Mouse (Mus musculus): ENCODE results near the gene Hpse.

Hpse gene

DNA sequence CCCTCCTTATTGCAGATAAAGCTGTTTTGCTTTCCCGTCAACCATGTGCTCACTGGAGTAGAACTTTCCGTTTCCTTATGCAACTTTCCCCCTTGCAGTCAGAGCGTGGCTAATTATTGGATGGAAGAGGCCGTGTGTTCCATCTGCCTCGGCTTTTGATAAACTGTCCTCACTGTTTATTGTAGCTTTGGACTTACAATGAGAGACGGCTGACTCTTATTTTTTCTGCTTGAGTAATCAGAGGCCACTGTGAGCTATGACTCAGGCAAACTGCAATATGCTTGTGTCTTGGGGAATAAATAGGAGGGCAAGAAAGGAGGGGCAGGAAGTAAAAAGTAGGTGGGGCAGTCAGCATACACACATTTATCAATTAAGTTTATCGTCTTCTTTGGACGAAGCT lies 12.8 kb downstream of the Hpse start:
- ChIA-PET CTCF (interaction anchor here in 3 of 4 experiments (0.6 to 2.8 kb wide), 3 partner anchors 9 to 93 kb away, joined by 4 to 9 read pairs (median 4); no protein-coding TSS in a partner anchor), POLR2A (interaction anchor here in 2 of 4 experiments (0.5 to 0.9 kb wide), 3 partner anchors 10 to 32 kb away, joined by 3 to 4 read pairs (median 3); partner anchors contain the start of gene Coq2 (in 1 of the 2))

DNA sequence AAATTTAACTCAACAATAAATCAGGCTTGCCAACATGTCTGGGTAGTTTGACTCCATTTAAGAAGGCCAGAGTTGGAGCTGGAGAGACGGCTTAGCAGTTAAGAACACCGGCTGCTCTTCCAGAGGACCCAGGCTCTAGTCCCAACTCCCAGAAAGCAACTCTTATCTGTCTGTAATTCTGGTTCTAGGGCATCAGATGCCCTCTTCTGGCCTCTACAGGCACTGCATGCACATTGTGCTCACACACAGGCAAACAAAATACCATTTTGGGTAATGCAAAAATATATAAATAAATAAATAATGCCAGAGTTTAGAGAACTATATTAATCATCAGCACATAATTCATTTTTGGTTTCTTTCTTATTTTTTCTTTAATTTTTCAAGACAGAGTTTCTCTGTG lies 15.2 kb downstream of the Hpse start:
- POLR2A ChIA-PET = interaction anchor here in 1 of 4 experiments (1.7 kb wide), 1 partner anchor 29 kb away, joined by 4 read pairs; the partner anchor contains the start of gene Coq2
- CTCF ChIA-PET = interaction anchor here (1.1 to 4.1 kb wide), 5 partner anchors 19 to 29 kb away, joined by 4 to 21 read pairs (median 8); partner anchors contain the start of gene Coq2 (in 4 of the 4)

GRCm38 (mm10) chr5:100702325-100702724 lies 17.2 kb downstream of the Hpse start:
- CTCF ChIA-PET = interaction anchor here (0.6 to 4.1 kb wide), 6 partner anchors 17 to 40 kb away, joined by 3 to 21 read pairs (median 4); partner anchors contain the start of gene Coq2 (in 3 of the 4)
- POLR2A ChIA-PET = interaction anchor here in 3 of 4 experiments (0.5 to 2.0 kb wide), 5 partner anchors 12 to 238 kb away, joined by 3 to 5 read pairs (median 3); partner anchors contain the start of gene Coq2 (in 2 of the 3)

GRCm38 (mm10) chr5:100700861-100701620 lies 18.5 kb downstream of the Hpse start:
- POLR2A ChIA-PET = interaction anchor here in 3 of 4 experiments (0.6 to 1.5 kb wide), 12 partner anchors 9 to 731 kb away, joined by 3 to 13 read pairs (median 3); partner anchors contain the start of gene Coq2 (in 1 of the 3)
- CTCF ChIA-PET = interaction anchor here in 3 of 4 experiments (0.5 to 1.4 kb wide), 8 partner anchors 9 to 216 kb away, joined by 3 to 6 read pairs (median 4); partner anchors contain the start of gene Coq2 (in 2 of the 3)

DNA sequence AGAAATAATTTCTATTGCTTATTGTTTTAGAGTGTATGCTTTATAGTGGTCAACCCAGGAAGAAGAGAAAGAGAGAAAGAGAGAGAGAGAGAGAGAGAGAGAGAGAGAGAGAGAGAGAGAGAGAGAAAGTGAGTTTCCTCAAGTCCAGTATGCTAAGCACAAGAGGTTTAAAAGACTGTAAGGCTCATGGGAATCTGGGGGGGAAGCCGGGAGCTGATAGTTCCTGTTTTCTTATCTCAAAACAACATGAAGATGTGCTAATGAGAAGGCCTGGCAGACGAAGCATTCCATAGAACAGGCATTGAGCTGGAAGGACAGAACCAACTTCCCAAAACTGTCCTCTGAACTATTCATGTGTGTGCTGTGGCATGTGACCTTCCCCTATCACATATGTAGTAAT lies 21.6 kb downstream of the Hpse start:
- ChIA-PET CTCF (interaction anchor here in 2 of 4 experiments (0.5 to 1.8 kb wide), 2 partner anchors 12 to 19 kb away, joined by 3 to 4 read pairs; no protein-coding TSS in a partner anchor), POLR2A (no interaction called here)

DNA sequence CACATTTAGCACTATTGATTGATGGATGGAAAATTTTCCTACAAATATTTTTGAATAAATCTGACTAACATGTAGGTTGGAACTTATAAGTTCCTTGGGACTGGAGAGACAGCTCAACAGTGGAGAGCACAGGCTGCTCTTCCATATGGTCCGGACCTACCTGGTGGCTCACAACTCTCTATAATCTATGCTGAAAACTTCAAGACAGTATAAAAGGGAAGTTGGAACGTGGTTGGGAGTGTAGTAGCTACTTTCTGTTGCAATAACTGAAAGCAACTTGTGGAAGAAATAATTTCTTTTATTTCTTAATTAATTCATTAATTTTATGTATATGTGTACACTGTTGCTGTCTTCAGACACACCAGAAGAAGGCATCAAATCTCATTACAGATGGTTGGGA lies 22.1 kb downstream of the Hpse start:
- CTCF ChIA-PET = interaction anchor here in 1 of 4 experiments (1.8 kb wide), 1 partner anchor 12 kb away, joined by 4 read pairs; no protein-coding TSS in a partner anchor
- POLR2A ChIA-PET = interaction anchor here in 2 of 4 experiments (0.6 to 1.0 kb wide), 3 partner anchors 22 to 227 kb away, joined by 3 read pairs; partner anchors contain the start of genes Cops4 (in 1 of the 2) and Coq2 (in 1 of the 2)

- ChIA-PET POLR2A (interaction anchor here in 3 of 4 experiments (0.6 to 1.4 kb wide), 5 partner anchors 11 to 168 kb away, joined by 3 to 6 read pairs (median 4); partner anchors contain the start of genes Coq2 (in 2 of the 3), Cops4 (in 1 of the 3) and Plac8 (in 1 of the 3)), CTCF (interaction anchor here (0.6 to 1.5 kb wide), 22 partner anchors 9 to 1459 kb away, joined by 3 to 18 read pairs (median 4); partner anchors contain the start of gene Coq2 (in 4 of the 4))
These were observed 33.9 kb downstream of the Hpse start for GRCm38 (mm10) chr5:100685631-100686030.

DNA sequence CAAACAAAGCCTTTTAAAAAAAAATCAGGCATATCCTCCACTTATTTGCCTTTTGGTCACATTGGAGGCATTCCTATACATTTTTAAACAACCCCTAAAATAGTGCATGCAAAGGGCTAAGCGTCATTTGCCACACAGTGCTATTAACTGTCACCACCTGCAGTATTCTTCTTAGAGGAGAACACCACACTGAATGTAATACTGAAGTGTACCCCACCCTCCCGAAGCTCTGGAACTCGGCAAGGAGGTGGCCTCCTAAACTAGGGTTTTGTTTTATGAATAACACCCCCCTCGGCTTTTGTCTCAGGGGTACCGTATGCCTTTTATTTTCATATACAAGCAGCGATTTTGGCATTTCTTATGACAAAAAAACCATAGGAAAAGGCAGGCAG lies 39.0 kb downstream of the Hpse start:
- ChIA-PET POLR2A (interaction anchor here in 3 of 4 experiments (0.7 to 2.1 kb wide), 12 partner anchors 9 to 642 kb away, joined by 3 to 13 read pairs (median 4); partner anchors contain the start of genes Helq (in 1 of the 3) and Mrps18c (in 1 of the 3)), CTCF (interaction anchor here in 2 of 4 experiments (1.0 to 1.3 kb wide), 4 partner anchors 10 to 235 kb away, joined by 3 to 4 read pairs (median 4); partner anchors contain the start of gene Gpat3 (in 1 of the 2))

GRCm38 (mm10) chr5:100679911-100680541 lies 39.5 kb downstream of the Hpse start:
- CTCF ChIA-PET = interaction anchor here in 2 of 4 experiments (1.0 to 1.3 kb wide), 4 partner anchors 9 to 235 kb away, joined by 3 to 4 read pairs (median 4); partner anchors contain the start of gene Gpat3 (in 1 of the 2)
- POLR2A ChIA-PET = interaction anchor here in 3 of 4 experiments (0.7 to 2.1 kb wide), 16 partner anchors 9 to 641 kb away, joined by 3 to 13 read pairs (median 4); partner anchors contain the start of genes Helq (in 1 of the 3) and Mrps18c (in 1 of the 3)

DNA sequence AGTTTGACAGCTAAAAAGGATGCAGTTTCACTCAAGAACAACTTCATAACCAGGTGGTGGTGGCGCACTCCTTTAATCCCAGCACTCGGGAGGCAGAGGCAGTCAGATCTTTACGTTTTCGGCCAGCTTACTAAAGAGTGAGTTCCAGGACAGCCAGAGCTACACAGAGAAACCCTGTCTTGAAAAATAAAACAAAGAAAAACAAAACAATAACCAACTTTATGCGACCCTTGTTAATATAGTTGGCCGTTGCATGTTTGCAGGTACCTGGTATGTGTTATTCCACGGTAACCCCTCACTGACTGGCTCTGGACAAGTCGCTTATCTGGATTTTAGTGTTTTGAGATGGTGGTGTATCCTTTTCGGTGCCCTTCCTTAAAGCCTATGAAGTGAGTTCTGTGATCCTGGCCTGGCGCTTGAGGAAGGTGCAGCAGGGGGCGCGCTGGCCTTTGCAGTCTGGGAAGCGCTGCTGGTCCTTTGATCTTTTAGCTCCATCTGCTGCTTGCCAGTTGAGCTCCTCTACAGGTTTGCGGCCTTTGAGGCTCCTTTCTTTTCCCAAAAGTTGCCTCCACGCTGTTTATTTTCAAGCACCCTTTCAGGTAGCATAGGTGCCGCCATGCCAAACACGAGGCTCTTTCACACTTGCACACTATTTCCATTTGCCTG lies 44.7 kb downstream of the Hpse start, which contains the start of gene Coq2:
Gene Coq2, minus strand, starts transcription at position 430 of the 666 bp plus-strand sequence.
- CTCF ChIA-PET = interaction anchor here (0.5 to 2.2 kb wide), 38 partner anchors 9 to 625 kb away, joined by 3 to 21 read pairs (median 4); partner anchors contain the start of gene Cops4 (in 1 of the 4)
- POLR2A ChIA-PET = interaction anchor here in 3 of 4 experiments (0.5 to 2.4 kb wide), 32 partner anchors 10 to 1399 kb away, joined by 3 to 9 read pairs (median 3); partner anchors contain the start of genes Cops4 (in 3 of the 3), Helq (in 1 of the 3) and Mrps18c (in 1 of the 3)

DNA sequence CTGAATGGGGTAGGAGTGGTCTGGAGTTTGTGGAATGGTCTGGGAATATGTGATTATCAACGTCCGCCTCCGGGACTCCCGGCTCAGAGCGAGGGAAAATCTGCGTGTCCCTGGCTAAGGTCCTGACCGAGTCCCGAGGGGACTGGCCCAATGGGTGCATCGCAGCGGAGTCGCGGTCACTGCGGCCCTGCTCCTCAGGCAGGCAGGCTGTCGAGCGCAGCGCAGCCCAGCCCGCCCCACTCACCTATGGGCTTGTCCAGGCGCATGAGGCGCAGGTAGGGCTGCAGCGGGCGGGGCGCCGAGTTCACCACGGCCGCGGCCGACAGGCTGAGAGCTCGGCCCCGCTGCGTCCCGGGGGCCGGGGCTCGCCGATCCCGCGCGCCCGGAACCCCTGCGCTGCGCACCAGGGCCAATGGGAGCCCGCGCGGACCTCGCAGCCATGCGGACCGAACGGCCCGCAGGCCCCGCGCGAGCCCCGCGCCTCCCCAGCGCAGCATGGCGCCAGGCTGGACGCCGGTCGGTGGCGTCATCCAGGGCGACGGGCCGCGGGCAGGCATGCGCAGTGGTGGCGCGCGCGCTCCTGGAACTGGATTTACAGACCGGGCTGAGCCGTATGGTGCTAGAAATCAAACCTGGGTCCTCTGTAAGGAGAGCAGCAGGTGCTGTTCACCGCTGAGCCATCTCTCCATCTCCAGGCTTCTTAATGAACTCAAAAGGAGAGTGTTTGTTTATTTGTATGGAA lies 45.6 kb downstream of the Hpse start:
- CTCF ChIA-PET = interaction anchor here (1.3 to 2.2 kb wide), 10 partner anchors 12 to 239 kb away, joined by 3 to 21 read pairs (median 8); no protein-coding TSS in a partner anchor
- POLR2A ChIA-PET = interaction anchor here in 2 of 4 experiments (1.0 to 2.4 kb wide), 12 partner anchors 9 to 198 kb away, joined by 3 to 9 read pairs (median 4); partner anchors contain the start of genes Cops4 (in 2 of the 2), Helq (in 1 of the 2) and Mrps18c (in 1 of the 2)

DNA sequence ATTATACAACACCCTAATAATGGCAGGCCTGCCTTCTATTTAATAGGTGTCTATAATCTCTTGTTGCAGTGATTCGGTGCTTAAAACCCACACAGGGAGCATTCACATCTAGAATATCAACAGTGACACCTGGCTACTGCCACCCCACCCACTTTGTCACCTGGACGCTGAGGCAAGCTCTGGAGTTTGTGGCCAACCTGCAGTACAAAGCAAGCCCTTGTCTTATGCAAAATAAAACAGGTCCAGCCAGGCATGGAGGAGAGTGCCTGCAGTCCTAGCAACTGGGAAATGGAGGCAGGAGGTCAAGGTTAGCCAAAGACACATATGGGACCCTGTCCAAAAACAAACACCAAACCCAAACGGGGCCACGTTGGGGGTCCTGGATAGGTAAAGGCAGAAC lies 47.1 kb downstream of the Hpse start:
- ChIA-PET POLR2A (interaction anchor here in 3 of 4 experiments (0.5 to 1.5 kb wide), 8 partner anchors 8 to 243 kb away, joined by 3 to 9 read pairs (median 3); partner anchors contain the start of gene Cops4 (in 1 of the 3)), CTCF (interaction anchor here in 3 of 4 experiments (1.1 to 1.5 kb wide), 4 partner anchors 9 to 13 kb away, joined by 3 to 4 read pairs (median 4); no protein-coding TSS in a partner anchor)

GRCm38 (mm10) chr5:100671897-100672296 lies 47.6 kb downstream of the Hpse start:
- POLR2A ChIA-PET = interaction anchor here in 1 of 4 experiments (1.0 to 1.5 kb wide), 6 partner anchors 8 to 242 kb away, joined by 3 to 9 read pairs (median 3); no protein-coding TSS in a partner anchor
- CTCF ChIA-PET = interaction anchor here in 3 of 4 experiments (1.1 to 1.5 kb wide), 3 partner anchors 8 to 14 kb away, joined by 3 to 4 read pairs (median 3); no protein-coding TSS in a partner anchor

DNA sequence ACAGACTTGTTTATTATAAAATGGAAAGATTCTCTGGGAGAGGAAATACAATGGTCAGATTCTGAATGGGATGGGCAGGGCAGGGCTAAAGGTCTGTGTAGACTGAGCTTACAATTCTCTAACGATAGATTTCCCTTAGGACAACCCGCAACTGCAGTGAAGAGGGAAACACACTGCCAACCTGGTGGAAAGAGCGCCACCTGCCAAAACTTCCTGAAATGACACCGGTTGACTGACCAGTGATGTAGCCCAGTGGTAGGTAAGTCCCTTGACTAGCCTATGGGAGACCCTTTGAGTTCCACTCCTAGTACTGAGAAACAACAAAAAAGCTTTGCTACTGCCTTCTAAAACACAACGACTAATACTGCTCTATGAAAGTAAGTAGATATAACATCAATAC lies 48.1 kb downstream of the Hpse start:
- CTCF ChIA-PET = interaction anchor here in 2 of 4 experiments (0.7 to 1.4 kb wide), 4 partner anchors 9 to 719 kb away, joined by 3 to 5 read pairs (median 4); no protein-coding TSS in a partner anchor
- POLR2A ChIA-PET = interaction anchor here in 2 of 4 experiments (0.7 to 3.0 kb wide), 4 partner anchors 9 to 127 kb away, joined by 3 to 10 read pairs (median 6); partner anchors contain the start of genes Helq (in 1 of the 2) and Mrps18c (in 1 of the 2)

GRCm38 (mm10) chr5:100666965-100667364 lies 52.6 kb downstream of the Hpse start:
- CTCF ChIA-PET = interaction anchor here in 1 of 4 experiments (0.7 kb wide), 1 partner anchor 34 kb away, joined by 4 read pairs; no protein-coding TSS in a partner anchor
- POLR2A ChIA-PET = no interaction called here

Measured in embryonic stem cell, embryonic (primary cell).